Mouse (Mus musculus) CH12.LX (cell line): ENCODE data around the gene Prodh2.

Source experiments
- BHLHE40 ChIP-seq: IDR thresholded peaks from 2 replicates; pipeline ENCODE4 v1.6.1; 2011; ENCODE audit warnings: mild to moderate bottlenecking, low read depth, low read length, improper control_type of control experiment
- CTCF ChIP-seq, 2 experiments: IDR thresholded peaks in 1 of 2; conservative IDR thresholded peaks in 1 of 2; 2 replicates each; pipeline ENCODE4 v1.5.1; 2011 to 2012; ENCODE audit warnings: low read depth in 2 of 2, low read length in 2 of 2, improper control_type of control experiment in 1 of 2, inconsistent platforms in 1 of 2, mild to moderate bottlenecking in 1 of 2, moderate library complexity in 1 of 2
- ETS1 ChIP-seq: conservative IDR thresholded peaks from 2 replicates; pipeline ENCODE4 v1.6.1; 2012; ENCODE audit warnings: low read depth, mild to moderate bottlenecking, inconsistent platforms, low read length, improper control_type of control experiment, moderate library complexity
- JUND ChIP-seq: conservative IDR thresholded peaks from 2 replicates; pipeline ENCODE4 v1.6.1; 2011; ENCODE audit warnings: low read depth, low read length, improper control_type of control experiment
- NELFE ChIP-seq: IDR thresholded peaks from 2 replicates; pipeline ENCODE4 v1.6.1; 2011; ENCODE audit warnings: low read depth, low read length, improper control_type of control experiment
- POLR2A ChIP-seq: IDR thresholded peaks from 2 replicates; pipeline ENCODE4 v1.6.1; 2011; ENCODE audit warnings: low read depth, mild to moderate bottlenecking, improper control_type of control experiment, low read length
- POLR2AphosphoS2 ChIP-seq: IDR thresholded peaks from 2 replicates; pipeline ENCODE4 v1.6.1; 2011; ENCODE audit warnings: low read depth, low read length, improper control_type of control experiment
- RCOR1 ChIP-seq: conservative IDR thresholded peaks from 2 replicates; pipeline ENCODE4 v1.6.1; 2012; ENCODE audit warnings: low read depth, mild to moderate bottlenecking, inconsistent platforms, low read length, improper control_type of control experiment
- SMC3 ChIP-seq: IDR thresholded peaks from 2 replicates; pipeline ENCODE4 v1.6.1; 2011; ENCODE audit warnings: low read depth, low read length, improper control_type of control experiment
- TBP ChIP-seq: conservative IDR thresholded peaks from 2 replicates; pipeline ENCODE4 v1.6.1; 2011; ENCODE audit warnings: low read depth, low read length, improper control_type of control experiment
- USF1 ChIP-seq: IDR thresholded peaks from 2 replicates; pipeline ENCODE4 v1.6.1; 2014; ENCODE audit warnings: low read depth, mild to moderate bottlenecking, inconsistent platforms, low read length, improper control_type of control experiment
- ZKSCAN1 ChIP-seq: IDR thresholded peaks from 2 replicates; pipeline ENCODE4 v1.6.1; 2012; ENCODE audit warnings: low read depth, inconsistent platforms, low read length, improper control_type of control experiment, borderline replicate concordance

- no peak for TF ChIP-seq CTCF (conservative IDR thresholded peaks at IDR 0.05 in 1 of 2, IDR thresholded peaks at IDR 0.05 in 1 of 2; ENCODE audit: low read depth in 2 of 2, low read length in 2 of 2)
- no peak for TF ChIP-seq USF1
- no peak for TF ChIP-seq ETS1
- no peak for TF ChIP-seq BHLHE40
- no peak for TF ChIP-seq POLR2A
- TF ChIP-seq SMC3 = no peak
- no peak for TF ChIP-seq JUND
- TF ChIP-seq TBP = no peak
- no peak for TF ChIP-seq POLR2AphosphoS2
- TF ChIP-seq NELFE = no peak
- no peak for TF ChIP-seq ZKSCAN1
- TF ChIP-seq RCOR1 = no peak
These were observed 9.2 kb upstream of the Prodh2 start for GRCm38 (mm10) chr7:30484250-30484649.
